ENCODE assay signal across 8 mouse cellular contexts in genomic region chr16:95704662-95705330, GRCm38 (mm10). TPM values are rescaled to one million over a fixed set of nuclear protein-coding genes. Genes with fewer than 3 reads are reported as not detected.
DNase-seq lines count a peak whose midpoint lies in the region; ATAC-seq and TF ChIP-seq lines count a peak whose summit lies in the region.

No protein-coding gene starts in this region.

- ATAC-seq in heart, embryonic 11.5 days (replicated peaks; ENCODE audit: insufficient number of reproducible peaks, low FRiP score, low TSS enrichment), result no peak
- no peak for ATAC-seq in intestine, embryonic 14.5 days (replicated peaks; ENCODE audit: low FRiP score, low TSS enrichment, low read depth)

- peak overlapping the region; percentile 66; the same call in 1 of the 2 replicates for H3K9ac ChIP-seq in heart, embryonic 11.5 days (ENCODE audit: low read depth, low read length)
- H3K9ac ChIP-seq in intestine, embryonic 14.5 days (ENCODE audit: low read length), result peak overlapping the region; percentile 98; the same call in 1 of the 2 replicates

- no peaks in the 10 kb centered on the region for H3K9me3 ChIP-seq in heart, embryonic 11.5 days (replicated peaks; ENCODE audit: control insufficient read depth, low read length)
- H3K9me3 ChIP-seq in intestine, embryonic 14.5 days (ENCODE audit: control insufficient read depth, low read length), result no peaks in the 10 kb centered on the region

- peak overlapping the region; percentile 28 for H3K4me3 ChIP-seq in heart, embryonic 11.5 days (ENCODE audit: low read depth, low read length)
- H3K4me3 ChIP-seq in intestine, embryonic 14.5 days (ENCODE audit: low read depth, low read length), result peak overlapping the region; percentile 57
- peak overlapping the region; percentile 49 for H3K4me3 ChIP-seq in small intestine, adult 2 months (ENCODE audit: low read depth, low read length)

- no peak for DNase-seq in heart, postnatal 36 days
- peak; percentile 4 for DNase-seq in retina, postnatal 1 day
- no peak for DNase-seq in retina, embryonic 14.5 days (ENCODE audit: low spot score)
- no peak for DNase-seq in intestine, embryonic 14.5 days (ENCODE audit: low spot score)
- DNase-seq in B cell, adult 2 months, result no peak
- no peak for DNase-seq in left cerebral cortex, postnatal 10 days (ENCODE audit: extremely low spot score in 1 of 2, low spot score in 2 of 2)

- no peak for TF ChIP-seq POLR2A in small intestine, adult 2 months (IDR thresholded peaks at IDR 0.05; ENCODE audit: low read depth, low read length)

- H3K4me1 ChIP-seq in heart, embryonic 11.5 days (ENCODE audit: control insufficient read depth, insufficient read depth, low read length), result peaks cover 19% of the 10 kb centered on the region
- peaks cover 23% of the 10 kb centered on the region for H3K4me1 ChIP-seq in intestine, embryonic 14.5 days (replicated peaks; ENCODE audit: control insufficient read depth, insufficient read depth, low read length)
- H3K4me1 ChIP-seq in small intestine, adult 2 months (ENCODE audit: control insufficient read depth, insufficient read depth, insufficient read length, low read length), result peaks cover 34% of the 10 kb centered on the region

- H3K4me2 ChIP-seq in heart, embryonic 11.5 days, result peak overlapping the region; percentile 55
- H3K4me2 ChIP-seq in intestine, embryonic 14.5 days (ENCODE audit: low read length), result peak overlapping the region; percentile 73

- WGBS in heart, embryonic 11.5 days (ENCODE audit: insufficient replicate concordance), result 51% methylated on average over 10 of the region's 10 CpGs
- WGBS in intestine, embryonic 14.5 days, result 75% methylated on average over 10 of the region's 10 CpGs
- WGBS in small intestine, adult 2 months, result 29% methylated on average over 10 of the region's 10 CpGs

- intact Hi-C loops in heart, postnatal 36 days (cut with DNase I), result loop anchor here (10.0 kb wide), 1 partner anchor 240 kb away; no protein-coding TSS in a partner anchor
- intact Hi-C loops in left cerebral cortex, postnatal 10 days (cut with DNase I), result loop anchor here (5.0 kb wide), 2 partner anchors 57 to 243 kb away; no protein-coding TSS in a partner anchor

- TF ChIP-seq CTCF in small intestine, adult 2 months (IDR thresholded peaks at IDR 0.05; ENCODE audit: extremely low read depth, insufficient read length, insufficient replicate concordance, low read depth, low read length), result no peak

- no peaks in the 10 kb centered on the region for H3K27me3 ChIP-seq in heart, embryonic 11.5 days (ENCODE audit: control insufficient read depth, insufficient read depth, low read length)
- no peaks in the 10 kb centered on the region for H3K27me3 ChIP-seq in intestine, embryonic 14.5 days (replicated peaks; ENCODE audit: control insufficient read depth, insufficient read depth, low read length)
- H3K27me3 ChIP-seq in small intestine, adult 2 months (ENCODE audit: control insufficient read depth, insufficient read depth, low read length), result no peaks in the 10 kb centered on the region

- H3K36me3 ChIP-seq in heart, embryonic 11.5 days (ENCODE audit: control insufficient read depth, insufficient read depth, low read length), result peaks cover 4% of the 10 kb centered on the region; the same call in 1 of the 2 replicates
- H3K36me3 ChIP-seq in intestine, embryonic 14.5 days (ENCODE audit: control insufficient read depth, insufficient read depth, low read length), result peaks cover 33% of the 10 kb centered on the region
- H3K36me3 ChIP-seq in small intestine, adult 2 months (ENCODE audit: control insufficient read depth, insufficient read depth, low read length), result peaks cover 27% of the 10 kb centered on the region

- peak overlapping the region; percentile 51 for H3K27ac ChIP-seq in heart, embryonic 11.5 days (ENCODE audit: low read depth, low read length)
- no peak overlapping the region for H3K27ac ChIP-seq in intestine, embryonic 14.5 days (ENCODE audit: low read depth)
- H3K27ac ChIP-seq in small intestine, adult 2 months (ENCODE audit: insufficient read depth, low read depth, low read length), result peak overlapping the region; percentile 10

RNA-seq across cellular contexts. Expression of gene Ets2, which starts 2.9 kb away (rescaled TPM):
- 26.8 and 45.4 TPM in 2 replicates for polyA plus RNA-seq in heart, embryonic 11.5 days (2014; fragmentation: Nextera tagmentation; extraction: Ambion mirVana)
- 100 to 1,000 TPM in 1 of 2 experiments, 10 to 100 TPM in 1; 78.2 to 109 TPM for total RNA-seq in heart, postnatal 36 days (2021)
- 52.8 and 57.9 TPM in 2 replicates for polyA plus RNA-seq in intestine, embryonic 14.5 days (2014; fragmentation: Nextera tagmentation; extraction: Ambion mirVana)
- 69.5 and 115 TPM in 2 replicates for polyA plus RNA-seq in small intestine, adult 2 months (2012; rRNA removed)
- total RNA-seq in left cerebral cortex, postnatal 10 days (2021), result 10 to 100 TPM; 45.4 to 49.2 TPM
